Mouse (Mus musculus) spleen, adult 18-20 months (tissue): ENCODE measurements around the gene Lrp3.
A peak's percentile ranks its signal among the peaks of the same experiment; 100 is the strongest.
"Not testable (repeated sequence)": the region's sequence is repeated elsewhere in the genome, so short reads cannot be mapped to it uniquely, and the experiment has no call there.

Experiments
- DNase-seq, 2 experiments: peaks; one replicate each; pipeline ENCODE4 v3.0.0; 2022; ENCODE audit warnings: mixed read lengths in 2 of 2

Lrp3 gene

DNA sequence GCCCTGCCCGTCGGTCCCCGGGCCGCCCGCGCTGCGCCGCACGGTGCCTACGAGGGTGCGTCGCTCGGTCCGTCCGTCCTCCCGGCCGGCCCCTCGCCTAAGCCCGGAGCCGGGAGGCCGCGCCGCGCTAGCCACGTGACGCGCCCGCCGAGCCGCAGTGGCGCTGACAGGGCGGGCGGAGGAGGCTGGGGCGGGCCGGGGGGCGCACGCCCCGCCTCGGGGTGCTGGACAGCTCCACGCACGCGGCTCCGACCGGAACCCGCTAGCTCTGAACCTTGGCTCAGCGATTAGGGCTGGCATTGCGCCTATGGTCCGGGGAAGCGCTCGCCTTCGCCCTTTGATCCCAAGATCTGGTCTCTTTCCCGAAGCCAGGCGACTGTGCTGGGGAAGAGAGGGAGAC, at the start of gene Lrp3:
Gene Lrp3, minus strand, starts transcription at position 274 of the 400 bp plus-strand sequence.
- peak in 1 of 2 experiments; percentile 12 for DNase-seq

DNA sequence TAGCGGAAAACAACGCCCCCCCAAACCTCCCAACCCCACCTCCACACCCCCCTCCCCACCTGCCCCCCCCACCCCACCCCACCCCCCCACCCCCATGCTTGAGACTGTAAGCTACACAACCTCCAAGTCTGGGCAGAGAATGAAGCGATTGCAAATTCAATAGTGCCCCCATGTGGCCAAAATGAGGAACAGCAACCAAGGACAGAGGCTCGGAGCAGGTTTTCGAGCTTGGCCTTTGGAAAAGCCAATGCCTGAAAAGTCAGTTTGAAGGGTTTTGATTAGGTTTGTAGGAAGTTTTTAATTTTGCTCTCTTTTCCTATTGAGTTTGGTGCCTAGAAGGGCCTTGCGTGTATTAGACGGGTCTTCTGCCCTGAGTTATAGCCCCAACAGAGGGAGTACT, 49.4 kb upstream of the Lrp3 start:
- DNase-seq = peak in 1 of 2 experiments; percentile 21

DNA sequence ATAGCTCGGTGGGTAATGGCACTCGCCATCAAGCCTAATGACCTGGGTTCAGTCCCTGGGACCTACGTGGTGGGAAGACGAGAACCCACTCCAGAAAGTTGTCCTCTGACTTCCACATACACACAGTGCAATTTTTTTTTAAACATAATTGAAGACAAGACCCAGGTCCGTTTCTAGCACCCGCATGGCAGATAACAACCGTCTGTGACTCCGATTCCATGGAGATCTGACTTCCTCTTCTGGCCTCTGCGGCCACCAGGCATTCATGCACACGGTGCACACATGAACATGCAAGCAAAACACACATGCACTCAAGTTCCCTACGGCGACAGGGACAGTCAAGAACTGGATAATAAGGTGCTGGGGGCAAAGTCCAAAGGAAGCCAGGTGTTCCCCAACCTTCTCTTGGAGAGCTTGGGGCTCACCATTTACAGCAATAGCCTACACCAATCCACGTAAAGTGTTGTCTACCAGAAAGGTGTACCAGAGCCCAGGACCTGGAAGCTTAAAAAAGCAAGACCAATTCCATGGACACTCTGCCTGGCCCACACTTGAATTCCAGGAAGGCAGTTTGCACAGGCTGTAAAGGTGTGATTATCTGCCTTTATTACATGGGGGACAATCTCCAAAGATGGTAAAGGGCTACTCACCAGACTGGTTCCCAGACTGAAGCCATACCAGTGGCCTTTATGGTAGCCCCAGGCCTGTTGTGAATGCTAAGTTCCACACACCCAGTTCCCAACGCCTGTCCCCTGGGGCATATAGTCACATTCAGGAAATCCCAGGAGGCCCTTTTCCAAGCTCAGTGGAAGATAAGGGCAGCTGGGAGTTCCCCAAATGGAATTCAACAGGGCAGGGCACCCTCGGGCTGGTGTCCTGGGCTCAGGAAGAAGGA, 48.5 kb upstream of the Lrp3 start:
- no peak for DNase-seq

DNA sequence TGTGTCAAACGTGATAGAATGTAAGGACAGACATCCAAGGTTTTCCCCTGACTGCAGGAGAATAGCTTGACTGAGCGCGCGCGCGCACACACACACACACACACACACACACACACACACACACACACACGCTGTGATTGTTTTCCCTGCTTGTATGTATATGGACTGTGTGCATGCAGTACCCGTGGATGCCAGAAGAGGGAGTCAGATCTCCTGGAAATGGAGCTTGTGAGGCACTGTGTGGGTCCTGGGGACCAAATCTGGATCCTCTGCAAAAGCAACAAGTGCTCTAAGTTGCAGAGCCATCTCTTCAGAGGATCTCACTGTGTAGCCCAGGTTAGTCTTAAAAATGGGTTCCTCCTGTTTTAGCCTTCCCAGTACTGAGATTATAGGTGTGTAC, 44.1 kb upstream of the Lrp3 start:
- no peak for DNase-seq

DNA sequence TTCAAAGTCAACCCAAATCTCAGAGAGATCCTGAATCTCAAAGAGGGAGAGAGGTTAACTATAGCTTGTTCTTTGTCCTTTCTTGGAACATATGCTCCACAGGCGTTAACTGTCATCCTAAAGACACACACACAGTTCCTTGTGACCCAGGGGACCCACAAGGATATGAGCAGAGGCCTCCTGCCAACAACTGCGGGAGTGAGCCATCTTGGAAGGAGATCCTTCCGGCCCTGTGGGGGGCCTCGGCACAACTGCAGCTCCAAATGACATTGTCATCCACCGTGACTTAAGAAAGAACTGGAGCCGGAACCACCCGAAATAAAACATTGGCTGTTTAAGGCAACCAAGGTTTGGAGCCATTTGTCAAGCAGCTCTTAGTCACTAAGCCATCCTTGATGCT, 43.0 kb upstream of the Lrp3 start:
- DNase-seq = no peak

DNA sequence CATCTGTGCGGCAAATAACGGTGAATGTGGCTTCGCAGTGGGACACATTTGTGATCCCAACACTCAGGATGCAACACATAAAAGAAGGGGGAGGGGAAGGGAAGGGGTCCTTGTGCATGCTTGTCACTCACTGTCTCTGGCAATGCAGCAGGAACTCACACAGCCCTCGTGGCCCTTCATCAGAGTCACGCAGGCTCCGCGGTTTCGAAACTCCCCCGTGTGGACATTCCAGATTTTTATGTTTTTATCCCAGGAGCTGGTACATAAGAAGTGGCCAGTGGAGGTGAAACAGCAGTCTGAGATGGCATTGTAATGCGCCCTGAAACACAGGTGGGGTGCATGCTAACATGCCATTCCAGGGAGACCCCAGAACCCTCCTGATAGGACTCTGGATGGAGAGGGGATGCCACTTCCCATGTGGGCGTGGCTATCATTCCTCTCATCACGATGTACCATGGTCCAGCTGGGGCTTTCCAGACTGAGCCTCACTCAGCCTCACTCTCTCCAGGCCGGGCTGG, 36.8 kb upstream of the Lrp3 start:
- no peak for DNase-seq

DNA sequence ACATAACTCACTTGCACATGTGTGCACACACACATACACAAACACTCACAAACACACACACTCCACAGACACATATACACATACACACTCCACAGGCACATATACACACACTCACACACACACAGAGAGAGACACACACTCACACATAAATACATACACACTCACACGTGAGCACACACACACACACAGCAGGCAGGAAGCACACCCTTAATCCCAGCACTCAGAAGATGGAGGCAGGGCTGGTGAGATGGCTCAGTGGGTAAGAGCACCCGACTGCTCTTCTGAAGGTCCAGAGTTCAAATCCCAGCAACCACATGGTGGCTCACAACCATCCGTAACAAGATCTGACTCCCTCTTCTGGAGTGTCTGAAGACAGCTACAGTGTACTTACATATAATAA, 22.6 kb upstream of the Lrp3 start:
- not testable (repeated sequence) for DNase-seq

DNA sequence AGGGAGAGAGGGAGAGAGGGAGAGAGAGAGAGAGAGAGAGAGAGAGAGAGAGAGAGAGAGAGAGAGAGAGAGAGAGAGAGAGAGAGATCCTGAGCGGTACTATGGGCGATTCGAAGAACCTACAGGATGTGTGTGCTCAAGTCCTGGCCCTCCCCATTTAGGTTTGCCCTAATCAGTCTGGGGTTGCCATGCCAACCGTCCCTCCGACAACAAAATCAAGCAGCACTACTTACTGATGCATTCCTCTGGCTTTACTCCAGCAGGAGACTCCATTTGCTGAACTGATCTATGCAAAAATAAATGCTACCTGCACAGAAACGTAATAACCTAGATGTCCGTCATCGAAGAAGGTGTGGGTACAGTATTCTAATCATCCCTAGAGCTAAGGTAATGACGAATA, 20.0 kb upstream of the Lrp3 start:
- peak in 1 of 2 experiments; percentile 28 for DNase-seq

DNA sequence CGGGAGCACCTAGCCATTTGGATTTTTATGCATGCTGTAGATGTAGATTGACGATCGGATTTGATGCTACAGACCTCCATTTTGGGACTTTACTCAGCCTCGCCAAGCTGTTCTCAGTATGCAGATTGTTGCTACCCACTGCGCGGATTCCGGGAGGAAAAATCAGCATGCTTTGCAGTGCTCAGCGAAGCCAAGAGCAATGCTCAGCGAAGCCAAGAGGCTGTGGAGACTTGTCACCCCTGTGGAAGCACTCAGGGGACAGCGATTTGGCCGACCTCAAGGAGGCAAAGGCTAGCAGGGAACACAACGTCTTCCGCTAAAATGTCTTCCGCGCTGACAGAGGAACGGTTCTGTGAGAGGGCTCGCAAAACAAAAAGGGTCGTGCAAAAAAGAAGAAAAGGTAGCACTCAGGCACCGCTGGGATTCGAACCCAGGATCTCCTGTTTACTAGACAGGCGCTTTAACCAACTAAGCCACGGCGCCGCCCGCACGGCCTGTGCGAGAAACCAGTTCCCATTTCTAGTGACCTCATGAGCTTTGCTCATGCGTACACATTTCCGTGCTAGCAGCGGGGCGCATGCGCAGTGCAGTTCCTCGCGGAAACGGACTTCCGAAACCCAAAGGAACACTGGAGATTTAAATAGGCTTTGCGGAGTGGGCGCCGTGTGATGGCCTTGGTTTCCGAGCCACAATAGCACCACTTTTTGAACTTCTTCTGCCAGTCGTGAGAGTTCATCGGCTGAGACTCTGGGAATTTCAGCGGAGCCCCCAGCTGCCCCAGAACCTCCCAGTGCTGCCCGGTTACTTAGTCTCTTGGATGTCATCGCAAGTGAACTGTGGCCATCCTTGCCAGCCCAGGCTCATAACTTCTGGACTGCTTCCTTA, 19.3 kb upstream of the Lrp3 start:
- peak; percentile 92 to 93 for DNase-seq

DNA sequence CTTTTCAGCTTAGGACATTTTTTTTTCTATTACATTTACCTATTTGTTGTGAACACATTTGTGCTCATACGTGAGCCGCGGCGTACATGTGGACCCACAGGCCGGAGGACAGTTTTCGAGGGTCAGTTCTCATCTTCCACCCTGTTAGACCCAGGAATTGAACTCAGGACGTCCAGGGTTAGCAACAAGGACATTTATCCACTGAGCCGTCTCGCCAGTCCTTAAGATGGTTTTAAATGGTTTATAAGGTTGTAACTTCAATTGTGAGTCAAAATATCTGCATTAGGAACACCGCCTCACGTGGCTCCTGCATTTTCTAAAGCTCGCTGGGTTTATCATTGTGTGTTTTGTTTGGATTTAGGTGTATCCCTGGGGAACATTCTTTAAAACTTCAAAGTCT, 18.6 kb upstream of the Lrp3 start:
- no peak for DNase-seq

DNA sequence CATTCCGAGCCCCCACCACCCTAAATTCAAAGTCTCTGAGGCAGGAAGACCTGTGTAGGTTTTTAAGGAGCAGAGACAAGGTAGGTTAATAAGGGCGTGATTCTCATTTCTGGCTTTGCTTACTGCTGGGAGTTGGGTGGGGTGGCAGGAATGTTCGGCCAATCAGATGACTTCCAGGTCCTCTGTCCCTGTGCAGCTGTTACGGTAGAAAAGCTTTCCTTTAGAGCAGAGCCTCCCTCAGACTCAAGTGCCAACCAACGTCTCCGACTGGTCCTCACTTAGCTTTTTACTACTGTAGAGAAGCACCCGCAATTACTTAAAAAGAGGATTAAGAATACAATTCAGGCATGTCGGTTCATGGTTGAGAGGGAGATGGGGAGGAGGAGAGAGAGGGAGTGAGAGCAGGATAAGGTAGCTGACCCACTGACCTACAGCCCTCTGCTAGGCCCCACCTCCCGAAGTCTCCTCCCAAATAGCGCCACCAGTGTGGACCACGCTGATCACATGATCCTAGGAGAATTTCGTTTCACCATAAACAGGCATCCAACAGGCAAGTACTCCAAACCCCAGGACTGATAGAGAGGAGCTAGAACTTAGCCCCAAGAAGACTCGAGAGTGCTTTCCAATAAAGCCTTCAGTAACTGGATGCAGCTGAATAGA, 17.6 kb upstream of the Lrp3 start:
- no peak for DNase-seq

DNA sequence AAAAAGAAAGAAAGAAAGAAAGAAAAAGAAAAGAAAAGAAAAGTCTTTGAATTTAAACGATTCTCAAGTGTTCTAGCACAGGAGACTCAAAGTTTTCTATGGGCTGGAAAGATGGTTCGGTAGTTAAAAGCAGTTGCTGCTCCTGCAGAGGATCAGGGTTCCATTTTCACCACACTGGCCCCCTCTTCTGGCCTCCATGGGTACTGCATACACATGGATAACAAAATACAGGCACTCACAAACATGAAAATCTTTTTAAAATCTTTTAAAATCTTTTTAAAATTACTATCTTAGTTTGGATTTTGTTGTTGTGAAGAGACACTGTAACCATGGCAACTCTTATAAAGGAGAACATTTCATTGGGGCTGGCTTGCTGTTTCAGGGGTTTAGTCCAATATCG, 15.0 kb upstream of the Lrp3 start:
- no peak for DNase-seq

DNA sequence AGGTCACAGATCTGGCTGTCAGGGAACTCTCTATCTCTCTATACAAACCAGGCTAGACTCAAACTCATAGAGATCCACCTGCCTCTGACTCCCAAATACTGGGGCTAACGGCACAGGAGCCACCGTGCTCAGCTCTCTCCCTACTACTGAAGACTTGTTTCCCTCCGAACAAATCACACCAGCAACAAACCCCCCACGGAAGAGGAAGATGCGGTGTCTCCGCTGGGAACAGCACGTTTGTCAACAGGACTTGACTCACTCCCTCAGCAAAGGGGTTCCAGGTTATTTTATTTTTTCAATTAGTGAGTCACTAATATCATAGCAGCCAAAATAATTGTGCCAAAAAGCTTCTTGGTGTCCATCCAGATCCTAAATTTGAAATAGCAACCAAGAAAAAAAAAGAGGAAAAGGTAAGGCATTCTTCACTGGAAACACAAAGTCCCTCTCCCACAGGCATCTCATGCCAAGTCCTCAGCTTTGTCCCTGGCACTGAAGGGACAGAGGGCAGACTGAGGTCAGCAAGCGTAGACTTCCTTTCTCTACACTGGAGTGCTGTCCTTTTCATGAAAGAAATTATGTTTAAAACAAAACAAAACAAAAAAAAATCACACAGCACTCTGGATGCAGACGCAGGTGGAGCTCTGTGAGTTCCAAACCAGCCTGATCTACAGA, 5.5 kb upstream of the Lrp3 start:
- DNase-seq = no peak

DNA sequence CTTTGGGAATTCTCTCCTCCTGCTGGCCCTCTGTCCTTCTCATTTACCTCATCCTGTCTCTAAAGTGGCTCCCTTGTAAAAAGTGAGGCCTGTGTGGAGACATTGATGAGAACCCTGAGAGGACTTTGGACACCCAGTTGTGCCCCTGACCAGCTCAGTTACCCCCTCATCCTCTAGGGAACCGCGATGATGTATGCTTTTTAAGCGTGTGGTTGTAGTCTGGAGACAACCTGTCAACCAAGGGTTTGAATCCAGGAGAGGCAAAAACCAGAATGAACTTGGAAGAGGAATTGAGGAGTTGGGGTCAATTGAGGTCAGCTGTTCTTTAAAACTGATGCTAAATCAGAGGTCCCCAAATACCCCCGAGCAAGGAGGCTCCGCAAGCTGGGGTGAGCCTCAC, 433 bp upstream of the Lrp3 start:
- no peak for DNase-seq

DNA sequence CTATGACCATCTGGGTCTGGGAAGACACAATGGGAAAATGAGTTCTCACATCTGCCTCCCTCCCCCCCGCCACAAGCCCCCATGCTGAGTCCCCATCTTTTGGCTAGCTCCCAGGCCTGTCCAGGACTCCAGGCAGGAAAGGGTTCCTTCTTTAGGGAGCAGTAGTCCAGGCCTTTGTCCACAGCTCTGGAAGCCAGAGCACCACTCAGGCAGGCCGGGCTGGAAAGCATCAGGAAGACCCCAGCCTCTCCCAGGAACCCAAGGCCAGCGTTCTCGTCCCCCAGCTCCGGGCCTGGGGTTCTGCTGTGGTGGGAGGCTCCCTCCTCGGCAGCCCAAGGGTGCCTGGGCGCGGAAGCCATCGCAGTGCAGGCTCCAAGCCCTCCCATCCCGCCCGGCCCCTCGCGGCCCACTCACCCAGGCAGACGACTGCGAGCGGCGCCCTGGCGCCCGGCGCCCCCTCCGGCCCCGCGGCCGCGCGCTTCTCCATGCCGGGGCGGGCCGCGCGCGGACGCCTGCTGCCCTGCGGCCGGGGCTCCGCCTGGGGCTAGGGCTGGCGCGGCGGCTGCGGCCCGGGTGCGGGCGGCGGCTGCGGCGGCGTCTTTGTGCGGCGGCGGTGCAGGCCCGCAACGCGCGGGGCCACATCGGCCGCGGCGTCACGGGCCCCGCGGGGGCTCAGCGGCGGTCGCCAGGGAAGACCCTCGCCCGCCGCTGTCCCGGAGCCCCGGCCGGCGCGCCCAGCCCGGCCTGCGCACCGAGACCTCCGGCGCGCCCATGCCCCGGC, 666 bp downstream of the Lrp3 start:
- DNase-seq = no peak

DNA sequence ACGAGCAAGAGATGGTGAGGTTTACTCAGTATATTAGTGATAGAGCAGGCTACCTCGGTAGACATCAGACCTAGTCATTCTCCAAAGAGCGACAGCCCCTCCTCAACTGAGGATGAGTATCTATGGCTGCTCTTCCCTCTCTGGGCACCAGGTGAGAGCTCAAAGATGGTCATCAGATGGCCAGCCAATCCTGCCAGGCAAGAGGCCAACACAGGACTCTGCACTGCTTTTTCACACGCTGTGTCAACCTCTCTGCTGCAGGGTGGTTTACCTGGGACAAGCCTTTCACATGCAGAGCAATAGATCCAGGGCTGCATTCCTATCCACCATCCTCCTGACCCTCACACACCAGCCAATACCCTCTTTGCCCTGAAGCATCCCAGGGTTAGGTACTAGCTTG, 3.5 kb downstream of the Lrp3 start:
- no peak for DNase-seq

DNA sequence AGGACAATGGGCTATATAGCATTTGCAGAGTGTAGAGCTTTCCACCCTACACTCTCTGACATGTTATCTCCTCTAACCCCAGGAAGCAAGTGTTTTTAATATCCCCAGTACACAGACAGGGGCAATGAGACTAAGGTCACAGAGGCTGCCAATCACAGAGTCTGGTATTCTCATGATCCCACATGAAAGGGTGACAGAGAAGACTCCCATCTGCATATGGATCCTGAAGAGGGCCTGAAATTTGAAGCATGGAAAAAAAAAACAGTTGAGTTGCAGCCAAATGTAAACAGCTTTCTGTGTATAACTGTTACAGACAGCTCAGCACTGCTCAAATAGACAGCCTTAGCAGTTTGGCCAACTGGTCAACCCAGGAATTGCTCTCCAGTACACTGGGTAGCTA, 15.5 kb downstream of the Lrp3 start:
- no peak for DNase-seq

DNA sequence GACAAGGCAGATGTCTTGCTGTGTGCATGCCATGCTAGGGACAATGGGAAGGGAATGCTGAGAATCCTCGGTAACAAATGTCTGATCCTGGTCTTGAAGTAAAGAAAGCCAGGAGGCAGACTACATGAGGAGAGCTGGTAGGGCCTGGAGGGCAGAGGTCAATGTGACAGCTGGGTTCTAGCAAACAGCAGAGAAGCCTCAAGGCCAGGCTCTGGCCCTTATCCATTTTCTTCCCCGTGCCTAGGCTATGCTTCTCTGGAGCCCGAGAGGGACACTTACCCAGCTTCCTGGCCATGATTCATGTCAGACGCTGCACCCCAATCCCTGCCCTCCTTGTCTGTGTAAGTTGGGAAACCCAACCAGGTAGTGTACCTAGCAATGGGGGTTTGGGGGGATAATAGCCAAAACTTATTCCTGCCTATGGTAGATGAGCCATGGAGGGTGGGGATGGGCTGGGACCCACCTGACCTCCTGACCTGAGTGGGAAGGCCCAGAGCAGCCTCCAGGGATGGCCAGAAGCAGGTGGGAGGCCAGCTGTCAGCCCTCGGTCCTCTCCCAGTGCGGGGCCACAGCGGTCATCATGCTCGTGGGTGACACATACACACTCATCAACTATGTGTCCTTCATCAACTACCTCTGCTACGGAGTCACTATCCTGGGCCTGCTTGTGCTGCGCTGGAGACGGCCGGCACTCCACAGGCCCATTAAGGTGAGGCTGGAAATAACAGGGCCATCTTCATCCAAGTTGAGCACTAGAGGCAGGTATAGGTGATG, 16.1 kb downstream of the Lrp3 start:
- DNase-seq = no peak

DNA sequence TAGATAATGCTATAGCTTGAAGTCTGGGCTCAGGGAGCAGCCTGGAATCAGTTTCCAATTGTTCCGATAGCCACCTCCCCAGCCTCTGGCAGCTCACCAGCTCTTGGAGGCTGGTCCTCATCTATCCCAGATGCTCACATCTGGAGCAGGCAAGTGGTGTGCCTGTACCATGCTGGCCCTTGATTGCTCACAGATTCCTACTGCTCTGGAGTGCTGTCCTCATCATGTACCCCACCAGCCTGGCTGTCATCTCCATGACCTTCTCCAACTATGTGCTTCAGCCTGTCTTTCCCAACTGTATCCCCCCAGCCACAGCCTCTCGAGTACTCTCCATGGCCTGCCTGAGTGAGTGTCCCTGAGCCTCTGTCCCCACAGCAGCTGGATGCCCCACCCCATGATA, 18.3 kb downstream of the Lrp3 start:
- no peak for DNase-seq

DNA sequence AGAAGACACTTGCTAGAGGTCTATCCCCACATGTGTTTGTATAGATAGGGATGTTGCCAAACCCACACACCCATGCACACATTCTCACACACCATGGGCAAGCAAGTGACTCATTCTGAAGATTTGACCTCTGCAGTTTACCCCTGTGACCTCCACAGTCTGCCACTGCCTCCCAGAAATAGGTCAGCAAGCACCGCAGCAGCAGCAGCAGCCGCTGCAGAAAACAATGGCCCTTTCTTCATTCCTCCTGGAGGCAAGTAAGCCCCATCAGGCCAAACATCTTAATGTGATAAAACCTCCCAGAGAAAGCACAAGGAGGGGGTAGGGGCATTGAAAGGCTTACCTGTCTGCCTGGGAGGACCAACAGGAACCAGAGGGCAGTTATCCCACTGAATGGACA, 24.0 kb downstream of the Lrp3 start:
- no peak for DNase-seq

DNA sequence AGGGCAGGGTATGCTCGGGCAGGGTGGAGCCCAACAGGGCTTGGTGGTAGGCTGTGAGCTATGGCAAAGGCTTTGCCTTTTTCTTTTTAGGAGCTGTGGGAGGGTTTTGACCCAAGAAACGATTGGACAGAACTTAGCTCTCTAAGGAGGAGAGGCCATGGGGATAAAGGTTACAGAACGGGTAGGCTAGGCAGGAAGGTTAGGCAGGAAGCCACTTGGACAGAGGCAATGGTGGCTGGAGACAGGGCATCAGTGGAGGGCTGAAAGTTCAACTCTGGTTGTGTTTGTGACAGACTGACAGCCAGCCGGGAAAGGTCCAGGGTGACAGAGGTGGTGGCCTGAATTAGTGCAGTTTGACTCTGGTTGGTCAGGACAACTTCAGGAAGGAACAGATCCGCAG, 25.6 kb downstream of the Lrp3 start:
- DNase-seq = no peak
